Mouse (Mus musculus) midbrain, postnatal 0 days (tissue): ENCODE measurements around the gene Smtnl2. TPM values are rescaled to one million over a fixed set of nuclear protein-coding genes. Genes with fewer than 3 reads are reported as not detected.

ENCODE experiments used
- ATAC-seq: fragments of 200-750 bp; cut with Nextera tagmentation; 2 replicates; pipeline ENCODE4 v1.8.0; 2017; ENCODE audit warnings: moderate number of reproducible peaks, mild to moderate bottlenecking, moderate TSS enrichment, moderate library complexity; ENCODE audit not compliant: low FRiP score
- DNase-seq: peaks from one replicate; pipeline ENCODE4 v3.0.0-alpha.2; 2015; ENCODE audit warnings: low spot score
- H3K27ac ChIP-seq: fragments of 300-500 bp; sonication (generic); 2 replicates; pipeline ENCODE4 v1.5.1; 2014; ENCODE audit warnings: low read depth, mild to moderate bottlenecking, low read length, mixed read lengths
- H3K27me3 ChIP-seq: fragments of 300-500 bp; sonication (generic); 2 replicates; pipeline ENCODE4 v1.6.1; 2014; ENCODE audit warnings: low read length, control low read depth, mixed read lengths; ENCODE audit not compliant: insufficient read depth
- H3K36me3 ChIP-seq: fragments of 300-500 bp; sonication (generic); 2 replicates; pipeline ENCODE4 v1.6.1; 2014; ENCODE audit warnings: low read length, control low read depth, mixed read lengths; ENCODE audit not compliant: insufficient read depth
- H3K4me1 ChIP-seq: fragments of 300-500 bp; sonication (generic); 2 replicates; pipeline ENCODE4 v1.6.1; 2014; ENCODE audit warnings: mild to moderate bottlenecking, control low read depth, antibody characterized with exemption, low read length, mixed read lengths; ENCODE audit not compliant: insufficient read depth
- H3K4me2 ChIP-seq: fragments of 300-500 bp; sonication (generic); 2 replicates; pipeline ENCODE4 v1.6.1; 2014; ENCODE audit warnings: low read depth, mild to moderate bottlenecking, low read length, mixed read lengths; ENCODE audit not compliant: poor library complexity, severe bottlenecking
- H3K4me3 ChIP-seq: fragments of 300-500 bp; sonication (generic); 2 replicates; pipeline ENCODE4 v1.5.1; 2014; ENCODE audit warnings: low read depth, mild to moderate bottlenecking, low read length, moderate library complexity
- H3K9ac ChIP-seq: fragments of 300-500 bp; sonication (generic); replicated peaks from 2 replicates; pipeline ENCODE4 v1.6.1; 2014; ENCODE audit warnings: mild to moderate bottlenecking, low read length, moderate library complexity, mixed read lengths; ENCODE audit not compliant: poor library complexity, severe bottlenecking
- H3K9me3 ChIP-seq: fragments of 300-500 bp; sonication (generic); 2 replicates; pipeline ENCODE4 v1.6.1; 2016; ENCODE audit warnings: low read length, control low read depth
- CTCF ChIP-seq: IDR thresholded peaks from 2 replicates; pipeline ENCODE4 v1.5.1; 2016; ENCODE audit warnings: antibody characterized with exemption, mild to moderate bottlenecking
- WGBS: fragments of 180-500 bp; shearing (Covaris S2); extraction: QIAGEN DNeasy Blood & Tissue Kit; methylation state at CpG from one replicate; pipeline ENCODE4 v1.1.7; 2014; 5-methylcytosine and 5-hydroxymethylcytosine counted together
- polyA plus RNA-seq: library from polyadenylated mRNA; unstranded; fragments of >200 nt; fragmentation: Nextera tagmentation; extraction: Ambion mirVana; gene quantifications from 2 replicates; pipeline ENCODE4 v1.2.1, GENCODE M21; 2015
- total RNA-seq: library from RNA; depleted of rRNA; stranded (reverse); fragments of >200 nt; gene quantifications from 2 replicates; pipeline ENCODE4 v1.2.3, GENCODE M21; 2014

Smtnl2 gene
- total and polyA plus RNA-seq, 2 experiments from 2014 or later = 13.3 to 18.6 TPM

- no peak overlapping the region for H3K27ac ChIP-seq
- WGBS = 79% methylated on average over 3 of the region's 3 CpGs
- no peak overlapping the region for H3K4me2 ChIP-seq
- no peak overlapping the region for H3K9ac ChIP-seq
- no peaks in the 10 kb centered on the region for H3K4me1 ChIP-seq
- no peaks in the 10 kb centered on the region for H3K36me3 ChIP-seq
- H3K27me3 ChIP-seq = no peaks in the 10 kb centered on the region
- ATAC-seq (no peak), DNase-seq (no peak)
- no peaks in the 10 kb centered on the region for H3K9me3 ChIP-seq
- H3K4me3 ChIP-seq = no peak overlapping the region
- TF ChIP-seq CTCF = no peak
Measured at GRCm38 (mm10) chr11:72353186-72353585, 58.3 kb downstream of the Smtnl2 start.

- Histone ChIP-seq H3K9ac (no peak overlapping the region), H3K4me3 (no peak overlapping the region), H3K27me3 (no peaks in the 10 kb centered on the region), H3K36me3 (no peaks in the 10 kb centered on the region), H3K4me1 (no peaks in the 10 kb centered on the region), H3K4me2 (no peak overlapping the region), H3K27ac (no peak overlapping the region), H3K9me3 (no peaks in the 10 kb centered on the region)
- WGBS = 82% methylated on average over 1 of the region's 1 CpGs
- no peak for DNase-seq
- ATAC-seq = no peak
- no peak for TF ChIP-seq CTCF
Measured at GRCm38 (mm10) chr11:72352272-72352671, 59.2 kb downstream of the Smtnl2 start.

GRCm38 (mm10) chr11:72349652-72350051 lies 61.9 kb downstream of the Smtnl2 start:
- H3K4me2 ChIP-seq = no peak overlapping the region
- no peak for DNase-seq
- 72% methylated on average over 4 of the region's 4 CpGs for WGBS
- H3K36me3 ChIP-seq = no peaks in the 10 kb centered on the region
- no peaks in the 10 kb centered on the region for H3K4me1 ChIP-seq
- H3K27ac ChIP-seq = no peak overlapping the region
- TF ChIP-seq CTCF = no peak
- H3K9ac ChIP-seq = no peak overlapping the region
- no peak overlapping the region for H3K4me3 ChIP-seq
- H3K27me3 ChIP-seq = no peaks in the 10 kb centered on the region
- H3K9me3 ChIP-seq = no peaks in the 10 kb centered on the region
- ATAC-seq = no peak

GRCm38 (mm10) chr11:72349016-72349415 lies 62.5 kb downstream of the Smtnl2 start:
- DNase-seq = no peak
- H3K4me1 ChIP-seq = no peaks in the 10 kb centered on the region
- H3K36me3 ChIP-seq = no peaks in the 10 kb centered on the region
- no peak overlapping the region for H3K27ac ChIP-seq
- H3K4me3 ChIP-seq = no peak overlapping the region
- no peaks in the 10 kb centered on the region for H3K27me3 ChIP-seq
- no peak for TF ChIP-seq CTCF
- no peaks in the 10 kb centered on the region for H3K9me3 ChIP-seq
- H3K9ac ChIP-seq = no peak overlapping the region
- 72% methylated on average over 8 of the region's 8 CpGs for WGBS
- no peak for ATAC-seq
- H3K4me2 ChIP-seq = no peak overlapping the region

- no peaks in the 10 kb centered on the region for H3K27me3 ChIP-seq
- H3K4me2 ChIP-seq = no peak overlapping the region
- TF ChIP-seq CTCF = no peak
- DNase-seq (no peak), ATAC-seq (no peak)
- no peak overlapping the region for H3K9ac ChIP-seq
- no peak overlapping the region for H3K27ac ChIP-seq
- 70% methylated on average over 10 of the region's 10 CpGs for WGBS
- H3K36me3 ChIP-seq = no peaks in the 10 kb centered on the region
- no peaks in the 10 kb centered on the region for H3K9me3 ChIP-seq
- H3K4me3 ChIP-seq = no peak overlapping the region
- H3K4me1 ChIP-seq = no peaks in the 10 kb centered on the region
Measured at GRCm38 (mm10) chr11:72348563-72348962, 63.0 kb downstream of the Smtnl2 start.

- H3K27ac ChIP-seq = no peak overlapping the region
- WGBS = 91% methylated on average over 11 of the region's 11 CpGs
- DNase-seq = no peak
- H3K36me3 ChIP-seq = no peaks in the 10 kb centered on the region
- no peaks in the 10 kb centered on the region for H3K27me3 ChIP-seq
- H3K9me3 ChIP-seq = no peaks in the 10 kb centered on the region
- no peak overlapping the region for H3K4me2 ChIP-seq
- H3K4me3 ChIP-seq = no peak overlapping the region
- H3K4me1 ChIP-seq = no peaks in the 10 kb centered on the region
- H3K9ac ChIP-seq = 0 out of 2 replicates have a peak overlapping the region, but pooled peaks have one; percentile 5
- TF ChIP-seq CTCF = no peak
- ATAC-seq = no peak
Measured at GRCm38 (mm10) chr11:72344486-72344885, 67.0 kb downstream of the Smtnl2 start.
